16 mouse cellular contexts compared by ENCODE assay signal in the genomic region with DNA sequence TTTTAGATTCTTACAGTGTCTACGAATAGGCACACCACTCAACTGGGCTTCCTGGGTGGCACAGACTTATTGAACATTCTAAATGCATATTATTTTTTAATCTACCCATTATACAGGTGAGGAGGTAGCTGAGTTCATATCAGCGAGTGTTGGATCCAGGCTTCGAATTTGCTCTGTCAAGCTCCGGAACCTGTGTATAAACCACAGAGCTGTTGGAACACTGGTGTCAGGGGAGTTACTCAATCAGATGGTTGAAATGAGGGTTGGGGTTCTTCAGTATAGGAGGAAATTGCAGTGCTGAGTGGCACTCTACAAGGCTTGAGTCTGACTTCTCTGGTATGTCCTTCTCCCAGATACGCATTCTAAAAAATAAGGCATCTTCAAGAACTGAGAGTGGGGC.
"Had no signal": no experiment of that assay in that cellular context is flagged by ENCODE, and none has a peak within 500 bp of the region (broad histone marks: within the 10 kb centered on the region; RNA-seq: fewer than 3 reads in every experiment).

No protein-coding gene starts in this region.

- H3K4me3 ChIP-seq: left cerebral cortex, adult 2 months; liver, embryonic 13.5 days had no signal

- H3K4me1 ChIP-seq: liver, embryonic 13.5 days had no signal

- DNase-seq: kidney, postnatal 36 days; layer of hippocampus, postnatal 36 days; liver, embryonic 13.5 days; lung, adult 2 months; lung, postnatal 14 days; midbrain, embryonic 14.5 days; right cerebral cortex, adult 18-20 months; right cerebral cortex, postnatal 14 days; right cerebral cortex, postnatal 4 days; thymus, adult 2 months; thymus, postnatal 14 days; thymus, postnatal 4 days had no signal

- H3K27me3 ChIP-seq: liver, embryonic 13.5 days had no signal

- H3K9me3 ChIP-seq: liver, embryonic 13.5 days had no signal

- H3K27ac ChIP-seq: kidney, postnatal 0 days; left cerebral cortex, adult 2 months; liver, embryonic 13.5 days; macrophage; stomach, postnatal 0 days had no signal

- H3K36me3 ChIP-seq: liver, embryonic 13.5 days had no signal
